Mouse (Mus musculus): ENCODE measurements around the gene Cdon.
A peak's percentile ranks its signal among the peaks of the same experiment; 100 is the strongest.

Cdon gene

GRCm38 (mm10) chr9:35494937-35495336 is 74.0 kb downstream of the Cdon start:
- DNase-seq: no peak

DNA sequence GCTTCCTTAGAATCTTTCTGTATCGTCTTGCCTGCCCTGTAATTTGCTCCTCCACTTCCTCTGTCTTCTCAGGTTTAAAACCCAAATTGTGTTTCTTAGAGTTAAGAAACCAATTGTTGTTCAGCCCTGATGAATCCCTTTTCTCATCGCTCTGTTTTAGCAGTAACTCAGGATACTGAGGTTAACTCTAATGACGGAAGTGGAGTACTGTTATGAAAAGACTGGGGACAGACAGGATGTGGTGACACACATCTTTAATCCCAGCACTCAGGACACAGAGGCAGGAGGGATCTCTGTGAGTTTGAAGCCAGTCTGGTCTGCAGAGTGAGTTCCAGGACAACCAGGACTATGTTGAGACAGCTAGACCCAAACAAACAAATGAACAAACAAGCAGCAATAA is 74.5 kb downstream of the Cdon start:
- DNase-seq: no peak

GRCm38 (mm10) chr9:35499946-35500345 is 79.0 kb downstream of the Cdon start:
- DNase-seq: no peak

GRCm38 (mm10) chr9:35502361-35503000 is 81.6 kb downstream of the Cdon start:
- no peak for DNase-seq

- no peak for DNase-seq
Measured at GRCm38 (mm10) chr9:35508234-35508633, 87.3 kb downstream of the Cdon start.

DNA sequence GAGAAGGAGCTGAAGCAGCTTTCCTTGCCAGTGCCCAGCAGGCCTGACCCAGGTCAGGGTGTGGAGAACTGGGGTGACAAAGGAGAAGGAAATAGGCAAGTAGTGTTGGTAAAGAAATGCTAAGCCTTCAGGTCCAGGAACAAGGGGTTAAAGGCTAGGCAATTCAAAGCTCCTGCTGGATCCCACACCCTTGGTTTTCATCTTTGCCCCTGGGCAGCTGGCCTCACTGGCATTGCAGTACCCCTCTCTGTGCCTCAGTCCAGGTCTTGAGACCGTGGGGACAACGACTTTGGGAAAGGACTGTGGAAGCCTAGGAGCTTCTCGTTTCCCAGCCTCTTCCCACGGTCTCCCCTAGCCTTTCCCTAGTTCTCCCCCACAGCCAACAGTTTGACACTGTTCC is 93.0 kb downstream of the Cdon start:
- no peak for DNase-seq

- DNase-seq: no peak
Measured at GRCm38 (mm10) chr9:35516182-35516581, 95.3 kb downstream of the Cdon start.

DNA sequence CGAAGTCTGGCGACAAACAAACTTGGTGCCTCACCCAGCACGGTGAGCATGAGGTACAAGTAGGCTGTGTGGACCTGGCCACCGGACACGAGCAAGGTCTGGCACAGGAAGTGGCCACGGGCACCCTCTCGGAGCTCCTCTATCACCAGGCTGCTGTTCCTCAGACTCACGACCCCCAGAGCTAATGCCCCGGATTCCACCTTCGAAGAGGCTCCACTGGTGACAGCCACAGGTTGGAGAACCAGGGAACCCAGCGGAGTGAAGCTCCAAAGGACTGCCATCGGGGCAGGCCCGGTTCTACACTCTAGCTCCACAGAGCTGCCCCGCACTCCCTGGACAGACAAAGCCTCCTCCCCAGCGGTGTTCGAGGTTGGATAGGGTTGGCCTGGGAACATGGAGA is 95.8 kb downstream of the Cdon start:
- DNase-seq: no peak

GRCm38 (mm10) chr9:35518169-35518568 is 97.2 kb downstream of the Cdon start, which contains the start of gene Gm1113:
TSS of gene Gm1113 (minus strand) at chr9:35518269.
- no peak for DNase-seq

- DNase-seq: no peak
Measured at GRCm38 (mm10) chr9:35520631-35521348, 99.9 kb downstream of the Cdon start.

DNA sequence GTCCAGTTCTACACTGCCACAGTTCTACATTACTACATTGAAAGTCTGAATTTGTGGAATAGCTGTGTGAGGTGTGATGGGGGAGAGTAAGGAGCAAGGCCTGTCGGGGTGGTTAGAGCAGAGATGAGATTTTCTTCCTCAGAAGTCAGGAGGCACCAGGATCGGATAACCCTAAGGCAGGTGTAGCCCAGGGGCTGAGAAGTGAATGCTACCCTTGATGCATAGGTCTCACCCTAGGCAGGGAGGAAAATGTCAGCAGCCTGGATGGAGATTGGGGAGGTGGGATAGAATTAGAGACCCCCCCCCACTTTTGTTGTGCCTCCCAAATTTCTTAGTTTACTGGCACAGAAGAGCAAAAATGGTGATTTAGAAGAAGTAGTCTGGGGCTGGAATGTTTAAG is 101.3 kb downstream of the Cdon start:
- DNase-seq: no peak

DNA sequence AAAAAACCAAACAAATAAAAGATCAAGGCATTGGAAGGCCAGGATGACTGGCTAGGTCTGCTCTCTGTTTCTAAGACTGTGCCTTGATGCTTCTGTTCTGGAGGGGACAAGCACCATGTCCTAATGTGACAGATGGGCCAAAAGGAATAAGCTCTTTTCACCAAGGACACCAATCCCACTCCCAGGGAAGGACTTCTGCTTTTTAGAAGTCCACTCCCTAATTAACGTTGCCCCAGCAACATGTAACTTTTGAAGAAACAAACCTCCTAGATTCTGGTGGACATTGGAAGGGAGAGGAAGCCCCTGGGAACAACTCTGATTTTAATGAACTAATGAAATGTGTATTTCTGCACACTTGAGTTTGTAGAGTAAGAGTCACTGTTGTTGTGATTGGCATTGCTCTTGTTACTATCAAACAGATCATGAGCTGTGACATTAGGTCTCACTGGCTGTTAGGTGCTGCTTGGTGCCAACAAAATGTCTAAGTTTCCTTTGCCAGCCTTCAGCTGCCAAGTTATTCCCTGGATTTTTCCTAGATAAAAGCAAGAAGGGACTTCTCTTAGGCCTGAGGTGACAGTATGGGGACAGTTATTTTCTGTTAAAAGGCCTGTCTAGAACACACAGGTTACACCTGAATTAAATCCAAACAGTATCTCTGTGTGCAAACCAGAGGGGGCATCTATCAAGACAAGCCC is 102.0 kb downstream of the Cdon start:
- DNase-seq: no peak

DNA sequence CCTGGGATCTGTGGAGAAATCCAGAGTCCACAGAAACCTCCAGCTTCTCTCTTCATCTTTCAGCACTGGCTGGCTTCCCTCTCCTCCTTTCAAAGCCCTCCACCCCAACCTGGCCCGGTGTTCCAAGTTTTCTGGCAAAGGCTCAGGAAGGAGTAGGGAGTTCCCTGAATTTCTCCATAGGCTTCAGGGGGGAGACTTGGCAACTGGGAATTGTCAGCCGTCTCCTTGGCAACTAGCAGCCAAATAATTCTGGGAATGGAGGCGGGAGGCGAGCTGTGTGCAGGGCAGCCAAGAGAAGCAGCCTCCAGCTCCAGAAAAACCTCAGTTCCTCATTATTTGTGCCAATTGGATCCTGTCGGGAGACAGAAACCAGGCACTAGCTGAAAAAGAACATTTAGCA is 102.6 kb downstream of the Cdon start:
- no peak for DNase-seq

DNA sequence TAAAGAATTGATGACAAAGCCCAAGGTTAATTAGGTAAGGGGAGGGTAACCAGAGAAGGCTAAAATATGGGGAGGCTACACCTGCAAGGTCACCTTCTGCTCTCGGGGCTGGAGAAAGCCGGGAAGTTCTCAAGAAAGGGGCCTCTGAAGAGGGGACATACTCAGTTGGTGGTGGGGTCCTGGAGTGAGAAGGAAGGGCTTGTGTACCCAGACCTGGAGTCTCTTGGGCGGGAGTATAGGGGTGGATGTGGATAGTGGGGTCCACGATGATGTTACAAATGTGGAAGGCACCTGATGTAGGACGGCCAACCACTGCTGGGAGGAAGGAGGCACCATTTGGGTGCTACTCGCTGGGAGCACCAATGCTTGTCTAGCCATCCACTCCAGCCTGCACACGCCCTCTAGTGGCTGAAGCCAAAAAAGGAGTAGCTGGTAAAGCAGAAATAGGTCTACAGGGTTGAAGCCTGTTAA is 103.0 kb downstream of the Cdon start:
- peak; percentile 76 to 77 for DNase-seq

GRCm38 (mm10) chr9:35529141-35529540 is 108.2 kb downstream of the Cdon start:
- DNase-seq: no peak

GRCm38 (mm10) chr9:35529796-35530195 is 108.9 kb downstream of the Cdon start:
- DNase-seq: no peak

GRCm38 (mm10) chr9:35533266-35533665 is 112.3 kb downstream of the Cdon start:
- no peak for DNase-seq

GRCm38 (mm10) chr9:35535110-35535509 is 114.2 kb downstream of the Cdon start:
- DNase-seq: peak in 1 of 2 experiments; percentile 52

DNA sequence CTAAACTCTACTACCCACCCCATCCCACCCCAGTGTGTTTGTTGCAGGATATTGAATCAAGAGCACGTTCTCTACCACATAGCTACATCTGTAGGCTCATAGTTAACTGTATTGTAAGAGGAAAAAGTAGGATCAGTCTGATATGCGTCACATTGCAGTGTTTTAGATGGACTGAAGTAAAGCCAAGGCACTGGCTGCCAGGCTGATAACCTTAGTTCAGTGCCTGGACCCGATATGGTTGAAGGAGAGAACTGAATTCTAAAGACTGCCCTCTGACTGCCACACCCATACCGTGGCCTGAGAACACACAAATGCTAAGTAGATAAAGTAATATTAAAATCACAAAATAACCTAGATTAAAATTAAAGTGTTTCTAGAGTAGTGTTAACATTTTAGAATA is 114.9 kb downstream of the Cdon start:
- no peak for DNase-seq

DNA sequence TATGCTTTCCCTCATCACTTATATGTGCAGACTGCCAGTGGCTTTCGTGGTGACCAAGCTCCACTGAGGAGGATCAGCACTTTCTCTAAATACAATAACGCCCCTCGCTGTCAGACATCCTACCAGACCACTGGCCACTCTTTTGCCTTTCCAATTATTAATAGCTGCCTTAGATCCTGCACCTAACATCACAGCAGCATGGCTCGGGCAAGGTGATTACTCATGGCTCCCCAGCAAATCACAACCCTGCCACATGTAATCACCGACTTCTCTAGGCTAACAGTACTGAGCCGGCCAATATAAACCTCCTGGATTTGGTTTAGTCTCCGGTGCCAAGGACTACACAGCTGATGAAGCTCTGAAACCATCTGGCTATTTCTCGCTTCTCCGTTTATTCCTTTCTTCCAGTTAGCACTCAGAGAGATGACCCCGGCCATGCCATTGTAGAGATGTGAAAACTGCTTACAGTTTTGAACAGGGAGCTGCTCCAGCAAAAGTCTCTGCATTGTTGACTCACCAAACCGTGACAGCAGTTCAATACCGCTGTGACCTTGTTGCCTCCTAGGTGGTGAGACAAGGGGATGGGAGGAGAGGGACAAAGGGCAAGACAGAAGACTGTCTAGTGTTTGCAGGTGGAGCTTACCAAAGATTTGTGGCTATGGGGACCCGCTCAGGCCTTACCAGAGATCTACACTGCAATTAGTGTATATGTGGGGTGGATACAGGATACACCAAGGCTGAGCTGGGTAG is 118.2 kb downstream of the Cdon start:
- DNase-seq: no peak

DNA sequence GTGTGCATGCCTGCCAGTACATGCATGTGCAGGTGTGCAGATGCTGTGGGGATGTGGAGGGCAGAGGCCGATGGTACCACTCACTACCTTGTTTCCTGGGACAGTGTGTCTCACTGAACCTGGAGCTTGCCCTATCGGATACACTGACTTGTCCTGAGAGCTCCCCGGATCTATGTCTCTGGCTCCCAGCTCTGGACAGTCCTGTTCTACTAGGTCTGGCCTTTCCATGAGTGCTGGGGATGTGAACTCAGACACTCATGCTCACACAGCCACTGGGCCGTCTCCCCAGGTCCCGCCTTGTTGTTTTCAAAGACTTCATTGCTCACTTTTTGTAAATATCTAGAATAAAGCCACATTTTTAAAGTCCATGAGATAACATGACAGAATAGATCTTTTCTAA is 120.1 kb downstream of the Cdon start:
- no peak for DNase-seq

DNA sequence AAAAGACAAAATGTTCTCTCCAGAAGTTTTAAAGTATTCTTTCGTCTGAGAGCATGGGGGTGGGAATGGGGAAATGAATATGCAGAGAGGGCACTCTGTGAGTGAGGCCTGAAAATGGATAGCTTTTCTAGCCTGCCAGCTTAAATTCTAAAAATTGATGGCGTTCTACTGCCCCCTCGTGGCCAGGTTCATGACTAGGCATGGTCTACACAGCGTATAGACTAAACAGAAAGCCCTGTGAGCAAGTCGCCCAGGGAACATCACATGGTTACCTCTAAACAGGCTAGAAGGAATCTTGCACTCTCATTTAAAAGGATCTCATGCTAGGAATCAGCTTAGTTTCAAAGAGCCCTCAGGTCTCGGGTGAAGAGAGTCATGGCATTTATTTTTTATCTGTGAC is 120.6 kb downstream of the Cdon start:
- DNase-seq: peak; percentile 75 to 91

- no peak for DNase-seq
Measured at GRCm38 (mm10) chr9:35541941-35542340, 121.0 kb downstream of the Cdon start.
